14 mouse cellular contexts compared by ENCODE assay signal in the genomic region with DNA sequence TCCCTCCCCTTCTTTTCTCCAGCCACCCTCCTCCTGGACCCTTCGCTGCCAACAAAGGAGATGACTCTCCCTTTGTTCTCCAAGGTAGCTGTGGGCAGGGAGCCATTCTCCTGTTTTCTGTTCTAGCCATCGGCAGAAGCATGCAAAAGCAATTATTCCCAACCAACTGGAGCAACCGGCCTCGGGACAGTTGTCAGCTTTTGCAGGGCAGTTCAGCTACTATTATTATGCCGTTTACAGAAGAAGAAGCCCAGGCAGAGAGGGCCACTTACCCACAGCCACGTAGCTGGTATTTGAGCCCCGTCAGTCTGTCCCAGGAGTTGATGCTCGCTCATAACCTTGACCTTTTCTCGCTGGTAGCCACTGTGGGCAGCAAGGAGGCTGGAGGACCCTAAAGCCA. TPM values are rescaled to one million over a fixed set of nuclear protein-coding genes. Genes with fewer than 3 reads are reported as not detected.
A peak's percentile ranks its signal among the peaks of the same experiment; 100 is the strongest.
DNase-seq lines count a peak whose midpoint lies in the region.
"Had no signal": no experiment of that assay in that cellular context is flagged by ENCODE, and none has a peak within 500 bp of the region (broad histone marks: within the 10 kb centered on the region; RNA-seq: fewer than 3 reads in every experiment).

No protein-coding gene starts in this region.

- WGBS in heart, embryonic 10.5 days, result 61% methylated on average over 9 of the region's 9 CpGs

- H3K27me3 ChIP-seq in heart, embryonic 10.5 days (ENCODE audit: insufficient read depth, poor library complexity, severe bottlenecking), result no peaks in the 10 kb centered on the region
- H3K27me3 ChIP-seq: neural tube, embryonic 12.5 days had no signal

- peak overlapping the region; percentile 90; the same call in 1 of the 2 replicates for H3K27ac ChIP-seq in heart, embryonic 10.5 days
- H3K27ac ChIP-seq: neural tube, embryonic 12.5 days had no signal

- H3K36me3 ChIP-seq in heart, embryonic 10.5 days, result no peaks in the 10 kb centered on the region
- H3K36me3 ChIP-seq: neural tube, embryonic 12.5 days had no signal

- H3K4me3 ChIP-seq in heart, embryonic 10.5 days, result no peak overlapping the region
- H3K4me3 ChIP-seq: neural tube, embryonic 12.5 days had no signal

- DNase-seq in adrenal gland, adult 2 months, result peak; percentile 53
- no peak for DNase-seq in adrenal gland, postnatal 4 days (ENCODE audit: low spot score in 2 of 2)
- no peak for DNase-seq in heart, embryonic 10.5 days (ENCODE audit: low spot score)
- no peak for DNase-seq in heart, postnatal 4 days
- DNase-seq in urinary bladder, adult 2 months (ENCODE audit: low spot score), result peak; percentile 11
- no peak for DNase-seq in urinary bladder, postnatal 4 days (ENCODE audit: low spot score in 2 of 2)
- DNase-seq in thymus, postnatal 14 days, result no peak
- no peak for DNase-seq in thymus, postnatal 36 days
- DNase-seq: liver, postnatal 0 days; right cerebral cortex, postnatal 4 days had no signal

- H3K9me3 ChIP-seq in heart, embryonic 10.5 days, result no peaks in the 10 kb centered on the region
- H3K9me3 ChIP-seq: neural tube, embryonic 12.5 days had no signal

- H3K4me1 ChIP-seq in heart, embryonic 10.5 days, result peaks cover 59% of the 10 kb centered on the region

RNA-seq across cellular contexts. Expression of a gene that starts 17.2 kb away (rescaled TPM):
- 100 to 1,000 TPM; 208 to 296 TPM for total RNA-seq in adrenal gland, adult 2 months (2021)
- 332 and 340 TPM in 2 replicates for polyA plus RNA-seq in adrenal gland, adult 2 months (2012; rRNA removed)
- 100 to 1,000 TPM; 117 to 126 TPM for total RNA-seq in adrenal gland, postnatal 4 days (2021)
- polyA plus RNA-seq in heart, embryonic 10.5 days (2016; fragmentation: Nextera tagmentation; extraction: Ambion mirVana), result 18.5 and 21.7 TPM in 2 replicates
- 10 to 100 TPM; 62.2 to 69.9 TPM for total RNA-seq in heart, postnatal 4 days (2021)
- polyA plus RNA-seq in urinary bladder, adult 2 months (2012; rRNA removed), result 36.6 and 36.9 TPM in 2 replicates

RNA-seq across cellular contexts. Expression of a gene that starts 17.4 kb away (rescaled TPM):
- 1 to 10 TPM in 1 of 2 experiments, under 1 TPM in 1; 0.55 to 1.3 TPM for total RNA-seq in adrenal gland, adult 2 months (2021)
- polyA plus RNA-seq in adrenal gland, adult 2 months (2012; rRNA removed), result 0.32 and 0.52 TPM in 2 replicates
- 1 to 10 TPM; 1.3 to 1.5 TPM for total RNA-seq in adrenal gland, postnatal 4 days (2021)
- polyA plus RNA-seq in heart, embryonic 10.5 days (2016; fragmentation: Nextera tagmentation; extraction: Ambion mirVana), result 0.59 and 1.7 TPM in 2 replicates
- 1 to 10 TPM; 2.0 TPM for total RNA-seq in heart, postnatal 4 days (2021)
- 3.6 and 4.7 TPM in 2 replicates for polyA plus RNA-seq in urinary bladder, adult 2 months (2012; rRNA removed)

RNA-seq across cellular contexts. Expression of a gene that starts 53.3 kb away (rescaled TPM):
- not detected for total RNA-seq in adrenal gland, adult 2 months (2021)
- not detected in 2 replicates for polyA plus RNA-seq in adrenal gland, adult 2 months (2012; rRNA removed)
- total RNA-seq in adrenal gland, postnatal 4 days (2021), result not detected
- 0.18 TPM in 1 of 2 replicates, not detected in the other for polyA plus RNA-seq in heart, embryonic 10.5 days (2016; fragmentation: Nextera tagmentation; extraction: Ambion mirVana)
- not detected for total RNA-seq in heart, postnatal 4 days (2021)
- polyA plus RNA-seq in urinary bladder, adult 2 months (2012; rRNA removed), result not detected in 2 replicates
- total RNA-seq: gastrocnemius, postnatal 14 days; left cerebral cortex, postnatal 36 days; megakaryocyte progenitor cell, adult 5-6 weeks had no signal
- polyA plus RNA-seq: neural tube, embryonic 12.5 days had no signal

Comparison
In these comparisons a context has a peak if more than half of its experiments do, and no peak if none do; other contexts are left out.
1. DNase-seq: peak in adrenal gland, adult 2 months (single experiment) and urinary bladder, adult 2 months (single experiment); none in adrenal gland, postnatal 4 days (0 of 2), heart, embryonic 10.5 days (single experiment), heart, postnatal 4 days (single experiment), urinary bladder, postnatal 4 days (0 of 2), thymus, postnatal 14 days (single experiment) and thymus, postnatal 36 days (0 of 2).